8 mouse cellular contexts compared by ENCODE assay signal in the genomic region with DNA sequence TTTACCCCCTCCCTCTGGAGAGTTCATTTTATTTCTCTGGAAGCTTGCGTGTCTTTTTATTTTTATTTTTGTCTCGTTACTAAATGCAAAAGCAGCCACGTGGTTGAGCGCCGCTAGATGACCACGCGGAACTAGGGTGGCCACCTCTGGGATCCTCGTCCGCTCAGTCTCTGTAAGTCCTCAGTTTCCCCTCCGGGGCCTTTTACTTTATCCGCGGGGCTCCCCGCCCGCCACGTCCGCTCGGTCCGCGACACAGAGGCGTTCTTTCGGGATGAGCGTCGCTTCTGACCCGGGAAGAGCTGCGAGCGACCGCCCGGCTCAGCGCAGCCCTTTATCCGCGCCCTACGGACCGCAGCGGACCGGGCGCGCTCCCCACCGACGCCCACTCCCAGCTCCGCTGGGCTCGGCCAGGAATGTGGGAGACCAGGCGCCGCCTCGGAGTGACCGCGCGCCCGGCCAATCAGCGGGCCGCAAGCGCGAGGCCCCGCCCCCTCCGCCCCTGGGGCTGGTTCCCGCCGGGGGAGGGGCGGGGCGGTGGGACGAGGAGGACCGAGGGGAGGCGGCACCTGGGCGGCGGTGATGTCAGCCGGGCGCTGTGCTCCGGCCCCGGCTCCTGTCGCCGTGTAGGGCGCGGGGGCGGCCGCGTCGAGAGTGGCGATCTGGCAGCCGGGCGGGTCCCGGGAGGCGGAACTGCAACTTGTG. TPM values are rescaled to one million over a fixed set of nuclear protein-coding genes. Genes with fewer than 3 reads are reported as not detected.
DNase-seq lines count a peak whose midpoint lies in the region; ATAC-seq and TF ChIP-seq lines count a peak whose summit lies in the region.

A gene (plus strand): TSS at position 530 of the 702 bp plus-strand sequence.

- H3K27me3 ChIP-seq in embryonic facial prominence, embryonic 14.5 days (replicated peaks; ENCODE audit: control insufficient read depth, insufficient read depth, low read length), result no peaks in the 10 kb centered on the region
- no peaks in the 10 kb centered on the region for H3K27me3 ChIP-seq in heart, adult 2 months (ENCODE audit: control insufficient read depth, insufficient read depth, low read length)
- no peaks in the 10 kb centered on the region for H3K27me3 ChIP-seq in limb, embryonic 12.5 days
- H3K27me3 ChIP-seq in midbrain, embryonic 14.5 days (ENCODE audit: control insufficient read depth, insufficient read depth, low read length), result no peaks in the 10 kb centered on the region

- peak; percentile 94 for ATAC-seq in embryonic facial prominence, embryonic 14.5 days (ENCODE audit: low read depth)
- peak; percentile 92 for ATAC-seq in limb, embryonic 12.5 days (ENCODE audit: insufficient number of reproducible peaks, insufficient read depth, low FRiP score, low TSS enrichment, low read depth)
- peak; percentile 96 for ATAC-seq in midbrain, embryonic 14.5 days (ENCODE audit: low FRiP score, low TSS enrichment)

- intact Hi-C loops in heart, adult 2 months (cut with DNase I), result loop anchor here (2.0 to 5.0 kb wide), 3 partner anchors 45 to 99 kb away; no protein-coding TSS in a partner anchor

- no peak for TF ChIP-seq CTCF in bone marrow, adult 2 months (IDR thresholded peaks at IDR 0.05; ENCODE audit: control insufficient read depth, insufficient read depth, low read length)
- no peak for TF ChIP-seq CTCF in heart, adult 2 months (IDR thresholded peaks at IDR 0.05)

- peak within 1 kb of the TSS; percentile 65; the same call in 1 of the 2 replicates for H3K27ac ChIP-seq in bone marrow, adult 2 months (ENCODE audit: control insufficient read depth, insufficient read depth, low read depth, low read length, poor library complexity)
- H3K27ac ChIP-seq in embryonic facial prominence, embryonic 14.5 days (replicated peaks; ENCODE audit: low read depth, low read length), result peak within 1 kb of the TSS; percentile 84
- H3K27ac ChIP-seq in heart, adult 2 months, result peak within 1 kb of the TSS; percentile 94
- H3K27ac ChIP-seq in limb, embryonic 12.5 days, result peak within 1 kb of the TSS; percentile 81
- H3K27ac ChIP-seq in midbrain, embryonic 14.5 days (replicated peaks; ENCODE audit: low read depth, low read length), result 0 out of 2 replicates have a peak within 1 kb of the TSS, but pooled peaks have one; percentile 20

- TF ChIP-seq EP300 in heart, adult 2 months (IDR thresholded peaks at IDR 0.05; ENCODE audit: insufficient read depth, low read depth, low read length), result no peak

- no peaks in the 10 kb centered on the region for H3K4me1 ChIP-seq in bone marrow, adult 2 months (ENCODE audit: control insufficient read depth, insufficient read depth, low read length)
- peaks cover 32% of the 10 kb centered on the region for H3K4me1 ChIP-seq in embryonic facial prominence, embryonic 14.5 days (ENCODE audit: control insufficient read depth, insufficient read depth, low read length)
- peaks cover 5% of the 10 kb centered on the region for H3K4me1 ChIP-seq in heart, adult 2 months (ENCODE audit: control insufficient read depth, insufficient read depth, low read length)
- H3K4me1 ChIP-seq in limb, embryonic 12.5 days (replicated peaks), result peaks cover 47% of the 10 kb centered on the region
- H3K4me1 ChIP-seq in midbrain, embryonic 14.5 days (ENCODE audit: control insufficient read depth, insufficient read depth, low read length), result no peaks in the 10 kb centered on the region

- peak within 1 kb of the TSS; percentile 88 for H3K9ac ChIP-seq in embryonic facial prominence, embryonic 14.5 days (ENCODE audit: low read depth, low read length)
- H3K9ac ChIP-seq in heart, adult 2 months (ENCODE audit: low read depth, low read length), result peak within 1 kb of the TSS; percentile 98
- peak within 1 kb of the TSS; percentile 86 for H3K9ac ChIP-seq in limb, embryonic 12.5 days (replicated peaks)
- peak within 1 kb of the TSS; percentile 61 for H3K9ac ChIP-seq in midbrain, embryonic 14.5 days (replicated peaks; ENCODE audit: low read length)

- peak within 1 kb of the TSS; percentile 88 for H3K4me3 ChIP-seq in bone marrow, adult 2 months (replicated peaks; ENCODE audit: control insufficient read depth, low read depth, low read length)
- H3K4me3 ChIP-seq in embryonic facial prominence, embryonic 14.5 days (ENCODE audit: low read depth, low read length), result peak within 1 kb of the TSS; percentile 82
- H3K4me3 ChIP-seq in heart, adult 2 months, result peak within 1 kb of the TSS; percentile 94
- peak within 1 kb of the TSS; percentile 81 for H3K4me3 ChIP-seq in limb, embryonic 12.5 days (replicated peaks)
- peak within 1 kb of the TSS; percentile 68 for H3K4me3 ChIP-seq in midbrain, embryonic 14.5 days (replicated peaks; ENCODE audit: low read depth, low read length)

- H3K79me2 ChIP-seq in heart, adult 2 months (replicated peaks; ENCODE audit: control insufficient read depth, insufficient read depth, low read length), result no peaks in the 10 kb centered on the region

- DNase-seq in A20 (ENCODE audit: low read depth, low spot score), result peak; percentile 92
- DNase-seq in embryonic facial prominence, embryonic 14.5 days (ENCODE audit: low spot score), result peak; percentile 95
- DNase-seq in heart, adult 2 months, result peak; percentile 99 to 100
- DNase-seq in kidney, adult 8-10 months, result peak; percentile 95
- peak; percentile 95 for DNase-seq in midbrain, embryonic 14.5 days
- peak; percentile 82 for DNase-seq in spleen, adult 12 weeks (ENCODE audit: low spot score)

- peak within 1 kb of the TSS; percentile 85 for H3K4me2 ChIP-seq in embryonic facial prominence, embryonic 14.5 days (ENCODE audit: low read depth, low read length)
- H3K4me2 ChIP-seq in limb, embryonic 12.5 days, result peak within 1 kb of the TSS; percentile 75
- peak within 1 kb of the TSS; percentile 88 for H3K4me2 ChIP-seq in midbrain, embryonic 14.5 days (ENCODE audit: low read length)

- H3K36me3 ChIP-seq in embryonic facial prominence, embryonic 14.5 days (ENCODE audit: control insufficient read depth, insufficient read depth, low read length), result no peaks in the 10 kb centered on the region
- no peaks in the 10 kb centered on the region; the same call in 1 of the 2 replicates for H3K36me3 ChIP-seq in heart, adult 2 months (ENCODE audit: control insufficient read depth, insufficient read depth, low read length)
- no peaks in the 10 kb centered on the region for H3K36me3 ChIP-seq in limb, embryonic 12.5 days
- H3K36me3 ChIP-seq in midbrain, embryonic 14.5 days (ENCODE audit: control insufficient read depth, insufficient read depth, low read length), result no peaks in the 10 kb centered on the region

- no peak for TF ChIP-seq POLR2A in bone marrow, adult 2 months (IDR thresholded peaks at IDR 0.05; ENCODE audit: borderline replicate concordance, control insufficient read depth, low read depth, low read length)
- TF ChIP-seq POLR2A in heart, adult 2 months (IDR thresholded peaks at IDR 0.05; ENCODE audit: insufficient read depth, low read depth, low read length), result peak; percentile 75

- no peaks in the 10 kb centered on the region for H3K9me3 ChIP-seq in embryonic facial prominence, embryonic 14.5 days (ENCODE audit: control insufficient read depth, low read length)
- no peaks in the 10 kb centered on the region for H3K9me3 ChIP-seq in limb, embryonic 12.5 days
- no peaks in the 10 kb centered on the region for H3K9me3 ChIP-seq in midbrain, embryonic 14.5 days (ENCODE audit: control insufficient read depth, low read length)

- under 1% methylated on average over 79 of the region's 80 CpGs for WGBS in bone marrow, adult 2 months
- WGBS in embryonic facial prominence, embryonic 14.5 days, result 1% methylated on average over 47 of the region's 80 CpGs
- WGBS in heart, adult 2 months, result under 1% methylated on average over 80 of the region's 80 CpGs
- WGBS in limb, embryonic 12.5 days, result under 1% methylated on average over 77 of the region's 80 CpGs
- WGBS in midbrain, embryonic 14.5 days, result under 1% methylated on average over 80 of the region's 80 CpGs

RNA-seq across cellular contexts. Expression of the gene that starts here (rescaled TPM):
- 9.3 and 15.5 TPM in 2 replicates for polyA plus RNA-seq in bone marrow, adult 2 months (2011; ENCODE audit: insufficient read depth, insufficient read length, low replicate concordance, missing spikeins)
- 55.5 and 59.2 TPM in 2 replicates for polyA plus RNA-seq in embryonic facial prominence, embryonic 14.5 days (2014; fragmentation: Nextera tagmentation; extraction: Ambion mirVana)
- total RNA-seq in heart, adult 2 months (2021), result 100 to 1,000 TPM; 102 to 128 TPM
- polyA plus RNA-seq in heart, adult 2 months (2012; rRNA removed), result 15.4 and 33.7 TPM in 2 replicates
- polyA plus RNA-seq in limb, embryonic 12.5 days (2016; fragmentation: Nextera tagmentation; extraction: Ambion mirVana), result 61.0 and 68.0 TPM in 2 replicates
- 9.2 and 13.4 TPM in 2 replicates for polyA plus RNA-seq in midbrain, embryonic 14.5 days (2014; fragmentation: Nextera tagmentation; extraction: Ambion mirVana)

Comparison
In these comparisons a context has a peak if more than half of its experiments do, and no peak if none do; other contexts are left out.
1. Peak in every context shown above with its lines: DNase-seq, ATAC-seq, H3K4me3 ChIP-seq and H3K27ac ChIP-seq.
2. H3K27ac ChIP-seq: peak in every context shown above with its lines; median percentile 94 in heart, adult 2 months; 84 in embryonic facial prominence, embryonic 14.5 days; 81 in limb, embryonic 12.5 days; 65 in bone marrow, adult 2 months; 20 in midbrain, embryonic 14.5 days.